Mouse (Mus musculus) heart, postnatal 0 days (tissue): ENCODE measurements around the gene Gpc3.

Experiments
- CTCF ChIP-seq: IDR thresholded peaks from 2 replicates; pipeline ENCODE4 v1.5.1; 2016; ENCODE audit warnings: antibody characterized with exemption, control low read depth, low read depth
- EP300 ChIP-seq: IDR thresholded peaks from 2 replicates; pipeline ENCODE4 v1.6.1; 2016; ENCODE audit warnings: antibody characterized with exemption, low read depth

- no peak for TF ChIP-seq EP300
- TF ChIP-seq CTCF: no peak
These were observed 13.4 kb upstream of the Gpc3 start for GRCm38 (mm10) chrX:52626963-52627716.
